Mouse (Mus musculus) neural tube, embryonic 13.5 days (tissue): ENCODE results near the gene Naglu. TPM values are rescaled to one million over a fixed set of nuclear protein-coding genes. Genes with fewer than 3 reads are reported as not detected.

ENCODE experiments used
- ATAC-seq: fragments of 200-750 bp; cut with Nextera tagmentation; 2 replicates; pipeline ENCODE4 v1.8.0; 2017; ENCODE audit warnings: low read depth, mild to moderate bottlenecking, moderate TSS enrichment, moderate library complexity
- H3K27ac ChIP-seq: fragments of 300-500 bp; sonication (generic); replicated peaks from 2 replicates; pipeline ENCODE4 v1.5.1; 2015; ENCODE audit warnings: moderate library complexity, mild to moderate bottlenecking, inconsistent platforms
- H3K27me3 ChIP-seq: fragments of 300-500 bp; sonication (generic); 2 replicates; pipeline ENCODE4 v1.6.1; 2015; ENCODE audit warnings: mild to moderate bottlenecking, inconsistent platforms
- H3K36me3 ChIP-seq: fragments of 300-500 bp; sonication (generic); 2 replicates; pipeline ENCODE4 v1.6.1; 2015; ENCODE audit warnings: mild to moderate bottlenecking, inconsistent platforms
- H3K4me1 ChIP-seq: fragments of 300-500 bp; sonication (generic); replicated peaks from 2 replicates; pipeline ENCODE4 v1.6.1; 2015; ENCODE audit warnings: inconsistent platforms
- H3K4me2 ChIP-seq: fragments of 300-500 bp; sonication (generic); 2 replicates; pipeline ENCODE4 v1.6.1; 2015; ENCODE audit warnings: inconsistent platforms, mild to moderate bottlenecking, moderate library complexity
- H3K4me3 ChIP-seq: fragments of 300-500 bp; sonication (generic); 2 replicates; pipeline ENCODE4 v1.5.1; 2015; ENCODE audit warnings: mild to moderate bottlenecking, inconsistent platforms
- H3K9ac ChIP-seq: fragments of 300-500 bp; sonication (generic); 2 replicates; pipeline ENCODE4 v1.6.1; 2015; ENCODE audit warnings: moderate library complexity, mild to moderate bottlenecking, inconsistent platforms
- H3K9me3 ChIP-seq: fragments of 300-500 bp; sonication (generic); 2 replicates; pipeline ENCODE4 v1.6.1; 2016; ENCODE audit warnings: inconsistent platforms
- WGBS: fragments of 180-500 bp; shearing (Covaris S2); methylation state at CpG from one replicate; pipeline ENCODE4 v1.1.7; 2015; 5-methylcytosine and 5-hydroxymethylcytosine counted together
- polyA plus RNA-seq: library from polyadenylated mRNA; unstranded; fragments of >200 nt; fragmentation: Nextera tagmentation; extraction: Ambion mirVana; gene quantifications from 2 replicates; pipeline ENCODE4 v1.2.1, GENCODE M21; 2015

Naglu gene
- polyA plus RNA-seq, 1 experiment from 2014 or later = 9.0 TPM

DNA sequence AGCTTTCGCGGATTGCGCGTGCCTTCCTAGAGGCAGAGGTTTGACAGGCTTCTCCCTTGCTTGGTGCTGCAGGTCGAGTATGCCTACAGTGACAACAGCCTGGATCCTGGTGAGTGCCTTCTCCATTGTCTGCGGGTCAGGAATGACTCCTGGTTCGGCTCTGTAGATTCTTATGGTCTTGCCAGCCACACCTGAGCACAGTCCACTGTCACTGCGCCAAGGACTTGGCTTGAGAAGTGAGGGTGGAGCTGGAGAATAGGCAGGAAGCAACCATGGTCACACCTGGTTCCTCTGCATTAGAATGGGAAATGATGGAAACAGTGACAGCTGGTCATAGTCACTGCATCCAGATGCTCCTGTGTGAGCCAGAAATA lies 17.9 kb downstream of the Naglu start:
- Histone ChIP-seq H3K4me2 (peak overlapping the region; percentile 96), H3K36me3 (peaks cover 49% of the 10 kb centered on the region), H3K4me3 (peak overlapping the region; percentile 56), H3K4me1 (peaks cover 43% of the 10 kb centered on the region), H3K27ac (peak overlapping the region; percentile 87), H3K27me3 (no peaks in the 10 kb centered on the region), H3K9me3 (no peaks in the 10 kb centered on the region), H3K9ac (peak overlapping the region; percentile 85)
- 11% methylated on average over 8 of the region's 8 CpGs for WGBS
- no peak; the same call in 1 of the 2 replicates for ATAC-seq

GRCm38 (mm10) chr11:101089931-101090330 lies 20.1 kb downstream of the Naglu start:
- Histone ChIP-seq H3K36me3 (peaks cover 57% of the 10 kb centered on the region), H3K27me3 (no peaks in the 10 kb centered on the region), H3K9ac (no peak overlapping the region), H3K4me1 (peaks cover 43% of the 10 kb centered on the region), H3K4me2 (no peak overlapping the region), H3K9me3 (no peaks in the 10 kb centered on the region), H3K27ac (no peak overlapping the region), H3K4me3 (no peak overlapping the region)
- 93% methylated on average over 1 of the region's 1 CpGs for WGBS
- no peak for ATAC-seq

DNA sequence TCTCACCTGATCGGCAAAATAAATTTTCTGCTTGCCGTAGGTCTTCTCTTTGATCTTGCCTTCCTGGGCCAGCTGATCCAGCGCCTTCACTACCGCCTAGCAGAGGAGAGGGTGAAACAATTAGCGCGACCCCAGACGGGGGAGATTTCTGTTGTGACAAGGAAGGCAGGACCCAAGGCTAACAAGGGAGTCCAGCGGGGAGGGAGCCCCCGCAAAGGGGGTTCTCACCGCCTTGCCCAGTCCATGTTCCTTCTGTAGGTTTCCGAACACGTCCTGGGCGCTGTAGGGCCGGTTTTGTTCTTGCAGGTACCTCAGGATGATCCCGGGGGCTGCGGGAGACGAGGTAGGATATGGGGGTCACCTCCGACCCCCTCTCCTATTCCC lies 25.1 kb downstream of the Naglu start:
- Histone ChIP-seq H3K4me2 (peak overlapping the region; percentile 88), H3K27me3 (no peaks in the 10 kb centered on the region), H3K36me3 (peaks cover 75% of the 10 kb centered on the region), H3K9ac (peak overlapping the region; percentile 82), H3K27ac (0 out of 2 replicates have a peak overlapping the region, but pooled peaks have one; percentile 91), H3K4me3 (peak overlapping the region; percentile 80), H3K4me1 (peaks cover 23% of the 10 kb centered on the region), H3K9me3 (no peaks in the 10 kb centered on the region)
- WGBS = 1% methylated on average over 18 of the region's 18 CpGs
- ATAC-seq = peak; percentile 34

DNA sequence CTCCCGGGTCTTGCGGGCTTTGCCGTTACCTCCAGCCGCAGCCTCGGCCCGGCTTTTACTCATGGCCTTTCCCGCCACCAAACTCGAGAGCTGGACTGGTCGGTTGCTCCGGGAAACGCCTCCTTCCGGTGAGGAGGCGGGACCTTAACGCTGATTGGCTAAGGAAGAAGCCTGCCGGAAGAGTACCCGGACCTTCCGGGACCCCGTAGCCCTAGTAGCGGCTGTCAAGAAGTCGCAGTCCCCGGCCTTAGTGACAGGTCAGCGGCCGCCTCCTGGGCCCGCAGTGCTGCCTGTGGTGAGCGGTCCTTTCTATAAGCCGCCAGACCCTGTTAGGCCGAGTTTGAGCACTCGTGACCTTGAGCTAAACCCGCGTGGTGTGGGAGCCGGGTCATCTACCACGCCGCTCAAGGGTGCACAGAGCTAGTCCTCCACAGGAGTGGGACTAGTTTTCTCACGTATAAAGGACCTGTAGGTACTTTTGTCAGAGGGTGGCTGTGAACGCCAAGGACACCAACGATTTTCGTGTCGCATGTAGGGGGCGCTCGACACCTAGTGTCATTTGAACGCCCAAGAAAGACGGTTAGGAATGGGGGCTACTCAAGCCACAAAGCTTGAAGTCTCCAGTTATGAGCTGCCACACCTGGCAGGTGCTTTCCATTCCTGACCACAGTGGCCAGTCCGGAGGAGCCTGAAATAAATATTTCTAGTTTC lies 25.7 kb downstream of the Naglu start, which contains the start of gene Psmc3ip:
TSS of gene Psmc3ip (minus strand) at position 123 of the 711 bp plus-strand sequence.
- Histone ChIP-seq H3K9ac (peak within 1 kb of the TSS; percentile 82), H3K36me3 (peaks cover 75% of the 10 kb centered on the region), H3K4me3 (peak within 1 kb of the TSS; percentile 80), H3K27ac (peak within 1 kb of the TSS; percentile 91), H3K9me3 (no peaks in the 10 kb centered on the region), H3K27me3 (no peaks in the 10 kb centered on the region), H3K4me2 (peak within 1 kb of the TSS; percentile 88), H3K4me1 (peaks cover 23% of the 10 kb centered on the region)
- WGBS = under 1% methylated on average over 43 of the region's 43 CpGs
- ATAC-seq = peak; percentile 95

- Histone ChIP-seq H3K9me3 (no peaks in the 10 kb centered on the region), H3K4me3 (no peak overlapping the region), H3K4me1 (peaks cover 23% of the 10 kb centered on the region), H3K4me2 (no peak overlapping the region), H3K27me3 (no peaks in the 10 kb centered on the region), H3K36me3 (peaks cover 74% of the 10 kb centered on the region), H3K27ac (no peak overlapping the region), H3K9ac (no peak overlapping the region)
- 91% methylated on average over 8 of the region's 8 CpGs for WGBS
- no peak for ATAC-seq
Observed at GRCm38 (mm10) chr11:101098231-101098630, 28.4 kb downstream of the Naglu start.

- ATAC-seq = no peak
- no peaks in the 10 kb centered on the region for H3K27me3 ChIP-seq
- H3K4me3 ChIP-seq = no peak overlapping the region
- H3K9me3 ChIP-seq = no peaks in the 10 kb centered on the region
- peaks cover 76% of the 10 kb centered on the region for H3K36me3 ChIP-seq
- H3K27ac ChIP-seq = no peak overlapping the region
- H3K4me1 ChIP-seq = no peaks in the 10 kb centered on the region
- 91% methylated on average over 5 of the region's 5 CpGs for WGBS
- H3K4me2 ChIP-seq = no peak overlapping the region
- H3K9ac ChIP-seq = no peak overlapping the region
Observed at GRCm38 (mm10) chr11:101103011-101103410, 33.2 kb downstream of the Naglu start.

DNA sequence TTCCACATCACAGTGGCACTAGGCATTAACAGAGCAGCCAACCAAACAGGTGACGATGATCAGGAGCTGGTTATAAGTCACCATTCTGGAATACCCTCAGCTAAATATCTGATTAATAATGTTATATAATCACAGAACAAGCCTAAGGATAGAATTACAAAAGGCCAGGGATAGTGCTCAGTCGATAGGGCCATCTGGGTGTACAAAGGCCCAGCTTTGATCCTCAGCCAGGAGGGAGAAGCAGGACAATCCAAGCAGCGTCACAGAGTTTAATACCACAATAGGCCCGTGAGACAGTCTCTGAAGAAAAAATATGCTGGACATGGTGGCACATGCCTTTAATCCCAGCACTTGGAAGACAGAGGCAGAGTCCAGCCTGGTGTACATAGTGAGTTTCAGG lies 39.5 kb downstream of the Naglu start:
- Histone ChIP-seq H3K4me3 (no peak overlapping the region), H3K9ac (no peak overlapping the region), H3K4me1 (peaks cover 13% of the 10 kb centered on the region; the same call in 1 of the 2 replicates), H3K27ac (no peak overlapping the region), H3K27me3 (no peaks in the 10 kb centered on the region), H3K9me3 (0 out of 2 replicates have a peak, but pooled peaks cover 4% of the 10 kb centered on the region), H3K36me3 (peaks cover 21% of the 10 kb centered on the region), H3K4me2 (no peak overlapping the region)
- WGBS = 63% methylated on average over 4 of the region's 4 CpGs
- no peak for ATAC-seq

- 58% methylated on average over 5 of the region's 5 CpGs for WGBS
- H3K9ac ChIP-seq = no peak overlapping the region
Observed at GRCm38 (mm10) chr11:101110708-101111107, 40.9 kb downstream of the Naglu start.

DNA sequence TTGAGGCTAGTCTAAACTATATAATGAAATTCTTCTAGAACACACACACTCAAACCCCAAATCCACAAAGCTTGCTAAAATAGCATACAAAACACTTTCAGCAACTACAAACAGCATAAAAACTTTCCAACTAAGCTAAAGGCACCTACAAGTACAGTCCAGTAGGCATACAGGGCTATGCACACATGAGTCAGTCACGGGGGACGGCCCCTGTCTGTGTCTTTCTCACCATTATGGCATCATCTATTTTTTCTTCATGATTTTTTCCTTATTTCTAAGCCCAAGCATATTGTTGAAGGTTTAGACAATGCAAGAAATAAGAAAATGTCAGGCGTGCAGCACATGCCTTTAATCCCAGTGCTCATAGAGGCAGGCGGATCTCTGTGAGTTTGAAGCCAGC lies 41.4 kb downstream of the Naglu start:
- ATAC-seq = no peak
- 92% methylated on average over 4 of the region's 4 CpGs for WGBS
- H3K4me2 ChIP-seq = no peak overlapping the region

More at GRCm38 (mm10) chr11:101110708-101111107, 40.9 kb downstream of the Naglu start:
- Histone ChIP-seq H3K4me1 (peaks cover 27% of the 10 kb centered on the region), H3K27me3 (no peaks in the 10 kb centered on the region), H3K27ac (no peak overlapping the region), H3K4me2 (no peak overlapping the region), H3K4me3 (no peak overlapping the region), H3K36me3 (peaks cover 12% of the 10 kb centered on the region), H3K9me3 (0 out of 2 replicates have a peak, but pooled peaks cover 4% of the 10 kb centered on the region)
- ATAC-seq = no peak

DNA sequence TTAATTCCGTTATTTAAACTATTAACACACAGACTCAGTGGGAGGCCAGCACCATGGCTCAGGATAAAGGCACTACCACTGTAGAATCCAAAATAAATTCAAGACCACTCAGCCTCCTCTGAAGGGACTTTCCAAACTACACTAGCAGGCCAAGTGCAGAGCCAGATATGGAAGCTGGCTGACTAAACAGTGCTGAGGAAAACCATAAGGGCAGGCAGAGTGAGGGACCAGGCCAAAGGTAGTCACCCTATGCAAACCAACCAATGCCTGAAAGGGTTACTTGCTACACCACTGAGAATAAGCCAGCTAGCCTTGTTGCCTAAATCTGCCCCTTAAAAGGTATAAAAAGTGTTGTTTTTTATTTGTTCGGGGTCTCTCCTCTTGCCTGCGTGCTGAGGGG lies 42.4 kb downstream of the Naglu start:
- no peak overlapping the region for H3K27ac ChIP-seq
- 84% methylated on average over 3 of the region's 3 CpGs for WGBS
- H3K9ac ChIP-seq = no peak overlapping the region; the same call in 1 of the 2 replicates
- H3K4me1 ChIP-seq = peaks cover 42% of the 10 kb centered on the region
- H3K4me2 ChIP-seq = no peak overlapping the region
- no peak overlapping the region for H3K4me3 ChIP-seq
- 0 out of 2 replicates have a peak, but pooled peaks cover 4% of the 10 kb centered on the region for H3K9me3 ChIP-seq
- peaks cover 13% of the 10 kb centered on the region for H3K36me3 ChIP-seq
- ATAC-seq = no peak
- no peaks in the 10 kb centered on the region for H3K27me3 ChIP-seq

More for the DNA sequence above, 41.4 kb downstream of the Naglu start:
- Histone ChIP-seq H3K27me3 (no peaks in the 10 kb centered on the region), H3K9me3 (0 out of 2 replicates have a peak, but pooled peaks cover 4% of the 10 kb centered on the region), H3K27ac (no peak overlapping the region), H3K9ac (no peak overlapping the region), H3K36me3 (peaks cover 8% of the 10 kb centered on the region), H3K4me3 (no peak overlapping the region), H3K4me1 (peaks cover 31% of the 10 kb centered on the region)

GRCm38 (mm10) chr11:101115564-101115963 lies 45.8 kb downstream of the Naglu start:
- peaks cover 63% of the 10 kb centered on the region for H3K4me1 ChIP-seq

DNA sequence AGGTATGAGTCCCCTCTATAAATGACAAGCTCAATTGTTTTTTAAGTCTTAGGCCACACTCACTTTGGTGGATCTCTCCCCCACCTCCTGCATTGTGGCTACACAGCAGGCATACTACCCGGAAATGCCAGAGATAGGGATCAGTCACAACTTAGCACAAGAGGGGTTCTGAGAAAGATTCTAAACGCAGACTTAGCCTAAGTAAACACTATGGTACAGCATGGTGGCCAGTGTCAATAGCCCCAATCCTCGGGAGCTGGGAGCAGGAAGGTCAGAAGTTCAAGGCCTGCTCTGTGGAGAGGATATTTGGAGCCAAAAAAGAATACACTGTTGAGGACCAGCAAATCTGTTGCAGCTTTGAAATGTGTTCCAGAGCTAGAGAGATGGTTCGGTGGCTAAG lies 48.3 kb downstream of the Naglu start:
- no peaks in the 10 kb centered on the region for H3K27me3 ChIP-seq
- no peak for ATAC-seq
- H3K4me2 ChIP-seq = peak overlapping the region; percentile 93
- H3K27ac ChIP-seq = no peak overlapping the region
- 51% methylated on average over 4 of the region's 4 CpGs for WGBS
- peaks cover 17% of the 10 kb centered on the region for H3K36me3 ChIP-seq
- peak overlapping the region; percentile 96 for H3K9ac ChIP-seq
- H3K4me1 ChIP-seq = peaks cover 65% of the 10 kb centered on the region
- H3K9me3 ChIP-seq = 0 out of 2 replicates have a peak, but pooled peaks cover 2% of the 10 kb centered on the region
- peak overlapping the region; percentile 81 for H3K4me3 ChIP-seq

More at GRCm38 (mm10) chr11:101115564-101115963, 45.8 kb downstream of the Naglu start:
- Histone ChIP-seq H3K4me3 (no peak overlapping the region), H3K36me3 (peaks cover 13% of the 10 kb centered on the region), H3K27ac (peak overlapping the region; percentile 71), H3K9me3 (0 out of 2 replicates have a peak, but pooled peaks cover 4% of the 10 kb centered on the region), H3K9ac (peak overlapping the region; percentile 14; the same call in 1 of the 2 replicates), H3K4me2 (peak overlapping the region; percentile 22), H3K27me3 (no peaks in the 10 kb centered on the region)
- 34% methylated on average over 2 of the region's 2 CpGs for WGBS
- ATAC-seq = no peak
